Mouse (Mus musculus) retina, postnatal 1 day (tissue): Measurements from ENCODE around the gene Fto.

Source experiments
- DNase-seq: peaks from one replicate; pipeline ENCODE4 v3.0.0-alpha.2; 2012

The Fto gene

GRCm38 (mm10) chr8:91571978-91572377 lies 258.7 kb downstream of the Fto start:
- no peak for DNase-seq

- no peak for DNase-seq
These were observed 259.3 kb downstream of the Fto start for GRCm38 (mm10) chr8:91572630-91573029.

GRCm38 (mm10) chr8:91575576-91575975 lies 262.3 kb downstream of the Fto start:
- no peak for DNase-seq

GRCm38 (mm10) chr8:91576086-91576917 lies 263.0 kb downstream of the Fto start:
- no peak for DNase-seq

- no peak for DNase-seq
These were observed 263.6 kb downstream of the Fto start for GRCm38 (mm10) chr8:91576918-91577241.

GRCm38 (mm10) chr8:91577605-91578004 lies 264.3 kb downstream of the Fto start:
- no peak for DNase-seq

- no peak for DNase-seq
These were observed 271.5 kb downstream of the Fto start for GRCm38 (mm10) chr8:91584620-91585415.

GRCm38 (mm10) chr8:91592436-91593105 lies 279.2 kb downstream of the Fto start:
- no peak for DNase-seq

GRCm38 (mm10) chr8:91593202-91593781 lies 280.0 kb downstream of the Fto start:
- no peak for DNase-seq

GRCm38 (mm10) chr8:91599349-91599837 lies 286.1 kb downstream of the Fto start:
- DNase-seq: peak; percentile 87

- no peak for DNase-seq
These were observed 290.4 kb downstream of the Fto start for GRCm38 (mm10) chr8:91603751-91604150.

GRCm38 (mm10) chr8:91605901-91606300 lies 292.6 kb downstream of the Fto start:
- DNase-seq: no peak

- DNase-seq: no peak
These were observed 293.8 kb downstream of the Fto start for GRCm38 (mm10) chr8:91607091-91607490.

- peak; percentile 61 for DNase-seq
These were observed 297.9 kb downstream of the Fto start for GRCm38 (mm10) chr8:91611191-91611590.

- DNase-seq: peak; percentile 86
These were observed 298.5 kb downstream of the Fto start for GRCm38 (mm10) chr8:91611723-91612362.

GRCm38 (mm10) chr8:91612387-91613130 lies 299.2 kb downstream of the Fto start:
- DNase-seq: peak; percentile 67

GRCm38 (mm10) chr8:91613603-91614002 lies 300.3 kb downstream of the Fto start:
- DNase-seq: no peak

GRCm38 (mm10) chr8:91615196-91615595 lies 301.9 kb downstream of the Fto start:
- no peak for DNase-seq

- no peak for DNase-seq
These were observed 302.7 kb downstream of the Fto start for GRCm38 (mm10) chr8:91615781-91616683.

- DNase-seq: peak; percentile 56
These were observed 304.4 kb downstream of the Fto start for GRCm38 (mm10) chr8:91617772-91618171.

GRCm38 (mm10) chr8:91622757-91623156 lies 309.4 kb downstream of the Fto start:
- peak; percentile 79 for DNase-seq
